Mouse (Mus musculus): ENCODE measurements around the gene Scn8a. TPM values are rescaled to one million over a fixed set of nuclear protein-coding genes. Genes with fewer than 3 reads are reported as not detected.
A peak's percentile ranks its signal among the peaks of the same experiment; 100 is the strongest.

Gene Scn8a
- total RNA-seq, 2 experiments from 2014 or later, result 250 to 260 TPM

GRCm38 (mm10) chr15:101077001-101077812 lies 207.5 kb downstream of the Scn8a start:
- TF ChIP-seq CTCF (IDR thresholded peaks at IDR 0.05), result no peak
- peak overlapping the region; percentile 50 for H3K4me3 ChIP-seq
- DNase-seq (ENCODE audit: extremely low spot score in 1 of 2, low spot score in 2 of 2), result no peak
- intact Hi-C loops (cut with DNase I), result no loop called here
- H3K27ac ChIP-seq, result no peak overlapping the region

GRCm38 (mm10) chr15:101077813-101078730 lies 208.4 kb downstream of the Scn8a start, which contains the start of gene Fignl2:
TSS of gene Fignl2 (minus strand) at chr15:101078567.
- intact Hi-C loops (cut with DNase I), result no loop called here
- H3K27ac ChIP-seq, result peak within 1 kb of the TSS; percentile 50
- no peak for TF ChIP-seq CTCF (IDR thresholded peaks at IDR 0.05)
- no peak for DNase-seq (ENCODE audit: extremely low spot score in 1 of 2, low spot score in 2 of 2)
- H3K4me3 ChIP-seq, result peak within 1 kb of the TSS; percentile 50

- intact Hi-C loops (cut with DNase I), result no loop called here
Observed at GRCm38 (mm10) chr15:101078731-101079156, 209.1 kb downstream of the Scn8a start.

GRCm38 (mm10) chr15:101080031-101080520 lies 210.4 kb downstream of the Scn8a start:
- no peak overlapping the region for H3K4me3 ChIP-seq
- no peak for TF ChIP-seq CTCF (IDR thresholded peaks at IDR 0.05)
- H3K27ac ChIP-seq, result no peak overlapping the region
- DNase-seq (ENCODE audit: extremely low spot score in 1 of 2, low spot score in 2 of 2), result no peak
- intact Hi-C loops (cut with DNase I), result no loop called here

More at GRCm38 (mm10) chr15:101078731-101079156, 209.1 kb downstream of the Scn8a start:
- H3K27ac ChIP-seq, result peak overlapping the region; percentile 47; the same call in 1 of the 2 replicates
- H3K4me3 ChIP-seq, result peak overlapping the region; percentile 50
- peak; percentile 67 to 71 for DNase-seq (ENCODE audit: extremely low spot score in 1 of 2, low spot score in 2 of 2)
- TF ChIP-seq CTCF (IDR thresholded peaks at IDR 0.05), result no peak; the same call in 1 of the 2 replicates

GRCm38 (mm10) chr15:101081035-101081548 lies 211.4 kb downstream of the Scn8a start:
- intact Hi-C loops (cut with DNase I), result no loop called here
- TF ChIP-seq CTCF (IDR thresholded peaks at IDR 0.05), result no peak
- H3K4me3 ChIP-seq, result no peak overlapping the region
- no peak for DNase-seq (ENCODE audit: extremely low spot score in 1 of 2, low spot score in 2 of 2)
- no peak overlapping the region for H3K27ac ChIP-seq

- intact Hi-C loops (cut with DNase I), result no loop called here
- TF ChIP-seq CTCF (IDR thresholded peaks at IDR 0.05), result no peak
- no peak for DNase-seq (ENCODE audit: extremely low spot score in 1 of 2, low spot score in 2 of 2)
- no peak overlapping the region for H3K4me3 ChIP-seq
- no peak overlapping the region for H3K27ac ChIP-seq
Observed at GRCm38 (mm10) chr15:101082236-101082635, 212.6 kb downstream of the Scn8a start.

GRCm38 (mm10) chr15:101084499-101084898 lies 214.8 kb downstream of the Scn8a start:
- no peak for TF ChIP-seq CTCF (IDR thresholded peaks at IDR 0.05)
- no peak for DNase-seq (ENCODE audit: extremely low spot score in 1 of 2, low spot score in 2 of 2)
- no peak overlapping the region for H3K4me3 ChIP-seq
- intact Hi-C loops (cut with DNase I), result no loop called here
- H3K27ac ChIP-seq, result no peak overlapping the region

- DNase-seq (ENCODE audit: extremely low spot score in 1 of 2, low spot score in 2 of 2), result no peak
- intact Hi-C loops (cut with DNase I), result no loop called here
- no peak for TF ChIP-seq CTCF (IDR thresholded peaks at IDR 0.05)
- H3K4me3 ChIP-seq, result no peak overlapping the region
- no peak overlapping the region for H3K27ac ChIP-seq
Observed at GRCm38 (mm10) chr15:101086451-101086850, 216.8 kb downstream of the Scn8a start.

GRCm38 (mm10) chr15:101086956-101087355 lies 217.3 kb downstream of the Scn8a start:
- intact Hi-C loops (cut with DNase I), result no loop called here
- Histone ChIP-seq H3K4me3 (no peak overlapping the region), H3K27ac (no peak overlapping the region)
- no peak for DNase-seq (ENCODE audit: extremely low spot score in 1 of 2, low spot score in 2 of 2)
- no peak for TF ChIP-seq CTCF (IDR thresholded peaks at IDR 0.05)

- no peak overlapping the region for H3K27ac ChIP-seq
- no peak for TF ChIP-seq CTCF (IDR thresholded peaks at IDR 0.05)
- no peak overlapping the region for H3K4me3 ChIP-seq
- intact Hi-C loops (cut with DNase I), result no loop called here
- DNase-seq (ENCODE audit: extremely low spot score in 1 of 2, low spot score in 2 of 2), result no peak
Observed at GRCm38 (mm10) chr15:101088291-101088690, 218.6 kb downstream of the Scn8a start.

GRCm38 (mm10) chr15:101091551-101091950 lies 221.9 kb downstream of the Scn8a start:
- H3K27ac ChIP-seq, result no peak overlapping the region
- no peak for TF ChIP-seq CTCF (IDR thresholded peaks at IDR 0.05)
- intact Hi-C loops (cut with DNase I), result no loop called here
- DNase-seq (ENCODE audit: extremely low spot score in 1 of 2, low spot score in 2 of 2), result no peak
- H3K4me3 ChIP-seq, result no peak overlapping the region

Data from left cerebral cortex, adult 2 months (tissue).